Mouse (Mus musculus): ENCODE data around the gene Meiob.

DNA sequence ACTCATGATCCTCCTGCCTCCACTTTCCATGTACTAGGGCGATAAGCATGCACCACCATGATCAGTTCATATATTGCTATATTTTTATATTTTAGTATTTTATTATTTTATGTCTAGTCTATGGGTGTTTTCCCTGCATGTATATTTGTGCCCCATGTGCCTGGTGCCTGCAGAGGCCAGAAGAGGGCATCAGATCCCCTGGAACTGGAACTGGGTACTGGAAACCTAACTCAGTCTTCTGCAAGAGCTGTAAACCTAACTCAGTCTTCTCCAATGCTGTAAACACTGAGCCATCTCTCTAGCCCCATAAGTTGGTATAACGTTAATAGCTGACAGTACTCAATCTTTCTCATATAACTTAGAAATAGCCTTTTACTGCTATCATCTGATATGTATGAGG, 38.5 kb downstream of the Meiob start:
- TF ChIP-seq CTCF (IDR thresholded peaks at IDR 0.05; ENCODE audit: borderline replicate concordance, insufficient read depth, low read depth, low read length) (no peak), POLR2A (IDR thresholded peaks at IDR 0.05; ENCODE audit: borderline replicate concordance, insufficient read depth, low read length) (no peak)
